Mouse (Mus musculus) lung, postnatal 0 days (tissue): ENCODE results near the gene Oaz1.

ENCODE experiments used
- CTCF ChIP-seq: IDR thresholded peaks from 2 replicates; pipeline ENCODE4 v1.5.1; 2016; ENCODE audit warnings: antibody characterized with exemption, mild to moderate bottlenecking
- EP300 ChIP-seq: IDR thresholded peaks from 2 replicates; pipeline ENCODE4 v1.6.1; 2016; ENCODE audit warnings: antibody characterized with exemption, mild to moderate bottlenecking, control low read depth

DNA sequence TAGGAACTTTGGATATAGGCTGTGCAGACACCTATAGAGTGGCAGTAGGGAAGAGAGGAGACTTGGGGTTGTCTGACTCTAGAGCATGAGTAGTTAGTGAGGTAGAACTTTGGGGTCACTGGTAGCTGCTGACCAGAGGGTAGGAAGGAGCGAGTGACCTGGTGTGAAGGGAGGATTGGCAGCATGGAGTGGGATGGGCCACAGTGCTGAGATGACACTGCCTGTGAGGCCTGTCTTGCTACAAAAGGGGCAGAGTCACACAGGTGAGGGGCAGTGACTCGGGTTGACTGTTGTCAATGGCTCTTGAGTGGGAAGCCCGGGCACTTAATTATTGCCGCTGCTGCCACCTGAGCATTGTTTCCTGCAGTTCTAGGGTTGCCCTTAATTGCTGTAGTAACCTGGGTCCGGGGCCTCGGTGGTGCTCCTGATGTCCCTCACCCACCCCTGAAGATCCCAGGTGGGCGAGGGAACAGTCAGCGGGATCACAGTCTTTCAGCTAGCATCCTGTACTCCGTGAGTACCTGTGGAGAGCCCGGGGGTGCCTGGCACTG lies 1.5 kb downstream of the Oaz1 start:
- TF ChIP-seq CTCF: no peak
- no peak for TF ChIP-seq EP300
